Mouse (Mus musculus) myocyte (in vitro differentiated cells): ENCODE data around the gene St5.

Experiments used
- CEBPB ChIP-seq: IDR thresholded peaks from 2 replicates; pipeline ENCODE4 v1.6.1; 2011; ENCODE audit warnings: mild to moderate bottlenecking, moderate library complexity; ENCODE audit not compliant: poor library complexity, insufficient read depth, severe bottlenecking
- E2F4 ChIP-seq: IDR thresholded peaks from one replicate; pipeline ENCODE4 v1.6.1; 2011; ENCODE audit warnings: mild to moderate bottlenecking, control low read depth, moderate library complexity; ENCODE audit not compliant: insufficient read depth
- MAX ChIP-seq: IDR thresholded peaks from one replicate; pipeline ENCODE4 v1.6.1; 2011; ENCODE audit warnings: low read depth, mild to moderate bottlenecking, control low read depth
- MYOD1 ChIP-seq, 3 experiments: IDR thresholded peaks; one replicate each; pipeline ENCODE4 v1.6.1; 2011; ENCODE audit warnings: control low read depth in 2 of 3, low read depth in 2 of 3, mild to moderate bottlenecking in 2 of 3, moderate library complexity in 1 of 3; ENCODE audit not compliant: insufficient read length in 2 of 3, control insufficient read depth in 1 of 3
- MYOG ChIP-seq, 3 experiments: IDR thresholded peaks; one replicate each; pipeline ENCODE4 v1.6.1; 2011; ENCODE audit warnings: control low read depth in 2 of 3, low read depth in 2 of 3, mild to moderate bottlenecking in 2 of 3; ENCODE audit not compliant: insufficient read length in 2 of 3, control insufficient read depth in 1 of 3, insufficient read depth in 1 of 3
- POLR2A ChIP-seq: IDR thresholded peaks from one replicate; pipeline ENCODE4 v1.6.1; 2011; ENCODE audit warnings: low read depth, mild to moderate bottlenecking, control low read depth, moderate library complexity; ENCODE audit not compliant: insufficient read length
- POLR2AphosphoS2 ChIP-seq: IDR thresholded peaks from one replicate; pipeline ENCODE4 v1.6.1; 2011; ENCODE audit warnings: low read depth, control low read depth; ENCODE audit not compliant: insufficient read length
- REST ChIP-seq: IDR thresholded peaks from one replicate; pipeline ENCODE4 v1.6.1; 2011; ENCODE audit warnings: mild to moderate bottlenecking, control low read depth, moderate library complexity; ENCODE audit not compliant: insufficient read depth, insufficient read length
- TCF12 ChIP-seq: IDR thresholded peaks from one replicate; pipeline ENCODE4 v1.6.1; 2011; ENCODE audit warnings: mild to moderate bottlenecking, control low read depth; ENCODE audit not compliant: poor library complexity, insufficient read depth, severe bottlenecking

DNA sequence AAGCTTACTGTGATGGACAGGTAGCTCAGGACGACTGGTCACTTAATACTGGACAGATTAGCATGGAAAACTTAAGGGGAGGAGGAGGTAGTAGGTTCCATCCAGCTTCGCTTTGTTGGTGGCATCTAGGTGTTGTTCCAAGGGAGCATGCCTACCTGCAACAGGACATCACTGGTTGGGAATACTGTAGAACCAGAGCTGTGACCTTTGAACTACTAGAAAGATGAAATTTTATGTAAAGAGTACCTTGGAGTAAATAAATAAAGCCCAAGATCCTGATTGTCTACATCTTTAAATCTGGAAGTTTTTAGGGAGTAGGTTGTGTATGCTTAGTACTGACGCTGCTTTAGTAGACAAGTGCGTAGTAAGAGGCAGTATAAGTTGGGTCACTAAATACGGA is 181.3 kb downstream of the St5 start:
- TF ChIP-seq POLR2AphosphoS2 (peak; percentile 41), POLR2A (no peak), TCF12 (no peak), MYOD1 (IDR thresholded peaks at IDR 0.05; ENCODE audit: control insufficient read depth in 1 of 3, insufficient read length in 2 of 3, low read depth in 2 of 3) (no peak), MAX (no peak), E2F4 (no peak), CEBPB (no peak), MYOG (IDR thresholded peaks at IDR 0.05; ENCODE audit: control insufficient read depth in 1 of 3, insufficient read depth in 1 of 3, insufficient read length in 2 of 3, low read depth in 2 of 3) (no peak), REST (no peak)
